Mouse (Mus musculus): ENCODE data around the gene Sirt6. TPM values are rescaled to one million over a fixed set of nuclear protein-coding genes. Genes with fewer than 3 reads are reported as not detected.

The Sirt6 gene
- polyA plus RNA-seq, 1 experiment from 2014 or later: 34.1 TPM

- WGBS: 64% methylated on average over 18 of the region's 18 CpGs
- ATAC-seq (replicated peaks; ENCODE audit: low FRiP score, low TSS enrichment, low read depth): no peak
Observed at GRCm38 (mm10) chr10:81593935-81594334, 33.7 kb downstream of the Sirt6 start.

GRCm38 (mm10) chr10:81593223-81593622, 34.4 kb downstream of the Sirt6 start:
- DNase-seq (ENCODE audit: low spot score): no peak
- 63% methylated on average over 4 of the region's 4 CpGs for WGBS
- Histone ChIP-seq H3K4me2 (ENCODE audit: low read length) (no peak overlapping the region), H3K27ac (ENCODE audit: low read depth) (no peak overlapping the region), H3K4me3 (ENCODE audit: low read depth, low read length) (no peak overlapping the region), H3K4me1 (replicated peaks; ENCODE audit: control insufficient read depth, insufficient read depth, low read length) (peaks cover 29% of the 10 kb centered on the region), H3K36me3 (ENCODE audit: control insufficient read depth, insufficient read depth, low read length) (0 out of 2 replicates have a peak, but pooled peaks cover 7% of the 10 kb centered on the region), H3K27me3 (replicated peaks; ENCODE audit: control insufficient read depth, insufficient read depth, low read length) (peaks cover 23% of the 10 kb centered on the region), H3K9me3 (ENCODE audit: control insufficient read depth, low read length) (no peaks in the 10 kb centered on the region), H3K9ac (ENCODE audit: low read length) (no peak overlapping the region)
- ATAC-seq (replicated peaks; ENCODE audit: low FRiP score, low TSS enrichment, low read depth): no peak

More at GRCm38 (mm10) chr10:81593935-81594334, 33.7 kb downstream of the Sirt6 start:
- no peak for DNase-seq (ENCODE audit: low spot score)
- peaks cover 29% of the 10 kb centered on the region for H3K4me1 ChIP-seq (replicated peaks; ENCODE audit: control insufficient read depth, insufficient read depth, low read length)
- peaks cover 23% of the 10 kb centered on the region for H3K27me3 ChIP-seq (replicated peaks; ENCODE audit: control insufficient read depth, insufficient read depth, low read length)
- H3K9me3 ChIP-seq (ENCODE audit: control insufficient read depth, low read length): no peaks in the 10 kb centered on the region
- H3K4me2 ChIP-seq (ENCODE audit: low read length): no peak overlapping the region
- H3K4me3 ChIP-seq (ENCODE audit: low read depth, low read length): no peak overlapping the region
- H3K9ac ChIP-seq (ENCODE audit: low read length): no peak overlapping the region
- H3K36me3 ChIP-seq (ENCODE audit: control insufficient read depth, insufficient read depth, low read length): 0 out of 2 replicates have a peak, but pooled peaks cover under 1% of the 10 kb centered on the region
- no peak overlapping the region for H3K27ac ChIP-seq (ENCODE audit: low read depth)

- Histone ChIP-seq H3K4me2 (ENCODE audit: low read length) (no peak overlapping the region), H3K9ac (ENCODE audit: low read length) (no peak overlapping the region), H3K4me3 (ENCODE audit: low read depth, low read length) (no peak overlapping the region), H3K4me1 (replicated peaks; ENCODE audit: control insufficient read depth, insufficient read depth, low read length) (peaks cover 25% of the 10 kb centered on the region), H3K9me3 (ENCODE audit: control insufficient read depth, low read length) (no peaks in the 10 kb centered on the region), H3K27me3 (replicated peaks; ENCODE audit: control insufficient read depth, insufficient read depth, low read length) (peaks cover 23% of the 10 kb centered on the region), H3K36me3 (ENCODE audit: control insufficient read depth, insufficient read depth, low read length) (0 out of 2 replicates have a peak, but pooled peaks cover 7% of the 10 kb centered on the region), H3K27ac (ENCODE audit: low read depth) (no peak overlapping the region)
- DNase-seq (ENCODE audit: low spot score) (no peak), ATAC-seq (replicated peaks; ENCODE audit: low FRiP score, low TSS enrichment, low read depth) (no peak)
- 90% methylated on average over 7 of the region's 7 CpGs for WGBS
Observed at GRCm38 (mm10) chr10:81592631-81593030, 35.0 kb downstream of the Sirt6 start.

- Histone ChIP-seq H3K9me3 (ENCODE audit: control insufficient read depth, low read length) (no peaks in the 10 kb centered on the region), H3K4me2 (ENCODE audit: low read length) (no peak overlapping the region), H3K36me3 (ENCODE audit: control insufficient read depth, insufficient read depth, low read length) (0 out of 2 replicates have a peak, but pooled peaks cover 11% of the 10 kb centered on the region), H3K4me3 (ENCODE audit: low read depth, low read length) (no peak overlapping the region), H3K27me3 (replicated peaks; ENCODE audit: control insufficient read depth, insufficient read depth, low read length) (peaks cover 23% of the 10 kb centered on the region), H3K4me1 (replicated peaks; ENCODE audit: control insufficient read depth, insufficient read depth, low read length) (peaks cover 17% of the 10 kb centered on the region), H3K27ac (ENCODE audit: low read depth) (no peak overlapping the region), H3K9ac (ENCODE audit: low read length) (no peak overlapping the region)
- ATAC-seq (replicated peaks; ENCODE audit: low FRiP score, low TSS enrichment, low read depth) (0 out of 2 replicates have a peak, but pooled peaks have one; percentile 6), DNase-seq (ENCODE audit: low spot score) (no peak)
- 63% methylated on average over 9 of the region's 9 CpGs for WGBS
Observed at GRCm38 (mm10) chr10:81591846-81592245, 35.8 kb downstream of the Sirt6 start.

- Histone ChIP-seq H3K9ac (ENCODE audit: low read length) (no peak overlapping the region), H3K36me3 (ENCODE audit: control insufficient read depth, insufficient read depth, low read length) (0 out of 2 replicates have a peak, but pooled peaks cover 11% of the 10 kb centered on the region), H3K27me3 (replicated peaks; ENCODE audit: control insufficient read depth, insufficient read depth, low read length) (peaks cover 11% of the 10 kb centered on the region), H3K27ac (ENCODE audit: low read depth) (no peak overlapping the region), H3K4me1 (replicated peaks; ENCODE audit: control insufficient read depth, insufficient read depth, low read length) (no peaks in the 10 kb centered on the region), H3K4me2 (ENCODE audit: low read length) (no peak overlapping the region), H3K9me3 (ENCODE audit: control insufficient read depth, low read length) (no peaks in the 10 kb centered on the region), H3K4me3 (ENCODE audit: low read depth, low read length) (no peak overlapping the region)
- 62% methylated on average over 7 of the region's 7 CpGs for WGBS
- DNase-seq (ENCODE audit: low spot score) (no peak), ATAC-seq (replicated peaks; ENCODE audit: low FRiP score, low TSS enrichment, low read depth) (no peak)
Observed at GRCm38 (mm10) chr10:81588739-81589138, 38.9 kb downstream of the Sirt6 start.

GRCm38 (mm10) chr10:81583347-81583746, 44.2 kb downstream of the Sirt6 start:
- Histone ChIP-seq H3K36me3 (ENCODE audit: control insufficient read depth, insufficient read depth, low read length) (0 out of 2 replicates have a peak, but pooled peaks cover 9% of the 10 kb centered on the region), H3K9ac (ENCODE audit: low read length) (no peak overlapping the region), H3K9me3 (ENCODE audit: control insufficient read depth, low read length) (no peaks in the 10 kb centered on the region), H3K4me2 (ENCODE audit: low read length) (no peak overlapping the region), H3K4me1 (replicated peaks; ENCODE audit: control insufficient read depth, insufficient read depth, low read length) (no peaks in the 10 kb centered on the region), H3K27ac (ENCODE audit: low read depth) (no peak overlapping the region), H3K27me3 (replicated peaks; ENCODE audit: control insufficient read depth, insufficient read depth, low read length) (0 out of 2 replicates have a peak, but pooled peaks cover 6% of the 10 kb centered on the region), H3K4me3 (ENCODE audit: low read depth, low read length) (no peak overlapping the region)
- DNase-seq (ENCODE audit: low spot score): no peak
- WGBS: 59% methylated on average over 6 of the region's 6 CpGs
- no peak for ATAC-seq (replicated peaks; ENCODE audit: low FRiP score, low TSS enrichment, low read depth)

GRCm38 (mm10) chr10:81580441-81581070, 47.0 kb downstream of the Sirt6 start:
- ATAC-seq (replicated peaks; ENCODE audit: low FRiP score, low TSS enrichment, low read depth) (no peak), DNase-seq (ENCODE audit: low spot score) (no peak)
- H3K27me3 ChIP-seq (replicated peaks; ENCODE audit: control insufficient read depth, insufficient read depth, low read length): peaks cover 16% of the 10 kb centered on the region
- no peak overlapping the region for H3K27ac ChIP-seq (ENCODE audit: low read depth)
- H3K9ac ChIP-seq (ENCODE audit: low read length): no peak overlapping the region
- peaks cover 6% of the 10 kb centered on the region for H3K4me1 ChIP-seq (replicated peaks; ENCODE audit: control insufficient read depth, insufficient read depth, low read length)
- no peak overlapping the region for H3K4me3 ChIP-seq (ENCODE audit: low read depth, low read length)
- H3K4me2 ChIP-seq (ENCODE audit: low read length): no peak overlapping the region
- 48% methylated on average over 25 of the region's 25 CpGs for WGBS
- H3K36me3 ChIP-seq (ENCODE audit: control insufficient read depth, insufficient read depth, low read length): 0 out of 2 replicates have a peak, but pooled peaks cover 4% of the 10 kb centered on the region
- no peaks in the 10 kb centered on the region for H3K9me3 ChIP-seq (ENCODE audit: control insufficient read depth, low read length)

GRCm38 (mm10) chr10:81579967-81580366, 47.6 kb downstream of the Sirt6 start:
- DNase-seq (ENCODE audit: low spot score) (no peak), ATAC-seq (replicated peaks; ENCODE audit: low FRiP score, low TSS enrichment, low read depth) (no peak)
- Histone ChIP-seq H3K4me3 (ENCODE audit: low read depth, low read length) (no peak overlapping the region), H3K27ac (ENCODE audit: low read depth) (no peak overlapping the region), H3K4me1 (replicated peaks; ENCODE audit: control insufficient read depth, insufficient read depth, low read length) (peaks cover 8% of the 10 kb centered on the region), H3K27me3 (replicated peaks; ENCODE audit: control insufficient read depth, insufficient read depth, low read length) (peaks cover 16% of the 10 kb centered on the region), H3K9me3 (ENCODE audit: control insufficient read depth, low read length) (no peaks in the 10 kb centered on the region), H3K9ac (ENCODE audit: low read length) (no peak overlapping the region), H3K36me3 (ENCODE audit: control insufficient read depth, insufficient read depth, low read length) (0 out of 2 replicates have a peak, but pooled peaks cover 4% of the 10 kb centered on the region), H3K4me2 (ENCODE audit: low read length) (no peak overlapping the region)
- WGBS: 75% methylated on average over 4 of the region's 4 CpGs

GRCm38 (mm10) chr10:81575695-81576094, 51.9 kb downstream of the Sirt6 start:
- 0% methylated on average over 6 of the region's 6 CpGs for WGBS

More at GRCm38 (mm10) chr10:81575695-81576094, 51.9 kb downstream of the Sirt6 start:
- Histone ChIP-seq H3K9ac (ENCODE audit: low read length) (peak overlapping the region; percentile 48), H3K4me2 (ENCODE audit: low read length) (peak overlapping the region; percentile 77), H3K27me3 (replicated peaks; ENCODE audit: control insufficient read depth, insufficient read depth, low read length) (peaks cover 19% of the 10 kb centered on the region), H3K9me3 (ENCODE audit: control insufficient read depth, low read length) (no peaks in the 10 kb centered on the region), H3K36me3 (ENCODE audit: control insufficient read depth, insufficient read depth, low read length) (no peaks in the 10 kb centered on the region), H3K4me3 (ENCODE audit: low read depth, low read length) (peak overlapping the region; percentile 55), H3K27ac (ENCODE audit: low read depth) (no peak overlapping the region), H3K4me1 (replicated peaks; ENCODE audit: control insufficient read depth, insufficient read depth, low read length) (peaks cover 27% of the 10 kb centered on the region)
- DNase-seq (ENCODE audit: low spot score) (no peak), ATAC-seq (replicated peaks; ENCODE audit: low FRiP score, low TSS enrichment, low read depth) (no peak)
